Comparison of ENCODE assay signal across 8 mouse cellular contexts in the genomic region with DNA sequence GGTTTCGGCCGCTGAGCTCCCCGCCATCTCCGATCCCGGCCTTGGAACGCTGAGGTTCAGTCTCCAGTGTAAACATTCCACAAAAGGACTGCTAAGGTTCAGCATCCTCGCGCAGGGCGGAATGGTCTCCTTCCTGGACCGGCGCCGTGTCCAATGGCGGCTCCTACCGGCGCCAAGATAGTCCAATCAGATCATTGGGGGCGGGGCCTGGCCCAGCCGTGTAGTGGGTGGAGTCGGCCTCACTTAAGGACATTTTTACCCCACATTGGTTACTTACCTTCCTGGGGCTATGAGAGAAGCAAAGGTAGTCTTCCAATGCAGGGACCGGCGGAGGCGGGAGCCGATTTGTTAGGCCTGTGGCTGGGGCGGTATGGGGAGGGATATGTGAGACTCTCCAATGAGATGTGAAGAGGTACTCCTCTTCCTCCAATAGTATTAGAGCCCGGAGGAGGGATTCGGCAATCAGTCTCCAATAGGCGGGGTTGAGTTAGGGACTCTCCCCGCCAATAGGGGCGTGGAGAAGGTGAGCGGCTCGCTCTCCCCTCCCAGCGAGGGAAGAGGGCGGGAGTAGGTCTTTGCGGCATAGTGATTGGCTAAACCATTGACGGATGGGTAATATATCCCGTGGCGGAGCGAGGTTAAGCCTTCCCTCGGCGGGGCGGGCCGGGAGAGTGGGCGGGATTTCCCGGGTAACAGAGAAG. TPM values are rescaled to one million over a fixed set of nuclear protein-coding genes. Genes with fewer than 3 reads are reported as not detected.
DNase-seq lines count a peak whose midpoint lies in the region; ATAC-seq and TF ChIP-seq lines count a peak whose summit lies in the region.

No protein-coding gene starts in this region.

- peak overlapping the region; percentile 86 for H3K4me2 ChIP-seq in forebrain, postnatal 0 days (ENCODE audit: low read depth)
- H3K4me2 ChIP-seq in lung, embryonic 15.5 days, result peak overlapping the region; percentile 84

- ATAC-seq in forebrain, postnatal 0 days, result peak; percentile 84
- peak; percentile 85 for ATAC-seq in lung, embryonic 15.5 days (ENCODE audit: borderline replicate concordance, extremely low read depth, low FRiP score, low TSS enrichment)

- peaks cover 1 to 6% of the 10 kb centered on the region in 2 experiments for H3K36me3 ChIP-seq in MEL (ENCODE audit: control insufficient read depth in 1 of 2, insufficient read depth in 2 of 2, low read length in 2 of 2)
- no peaks in the 10 kb centered on the region for H3K36me3 ChIP-seq in forebrain, postnatal 0 days (ENCODE audit: insufficient read depth)
- H3K36me3 ChIP-seq in lung, embryonic 15.5 days, result no peaks in the 10 kb centered on the region

- peak overlapping the region; percentile 71 for H3K27ac ChIP-seq in MEL (ENCODE audit: control insufficient read depth, low read depth, low read length)
- H3K27ac ChIP-seq in cerebellum, adult 2 months (ENCODE audit: insufficient read depth, low read length), result peak overlapping the region; percentile 49; the same call in 1 of the 2 replicates
- H3K27ac ChIP-seq in forebrain, postnatal 0 days (ENCODE audit: low read depth, low read length), result peak overlapping the region; percentile 93
- H3K27ac ChIP-seq in lung, embryonic 15.5 days, result peak overlapping the region; percentile 100

- peak in 1 of 2 experiments; percentile 25; a peak in 1 of 4 replicates for TF ChIP-seq POLR2A in MEL (IDR thresholded peaks at IDR 0.05; ENCODE audit: control insufficient read depth in 1 of 2, insufficient read depth in 1 of 2, low read depth in 1 of 2, low read length in 2 of 2, poor library complexity in 1 of 2)
- TF ChIP-seq POLR2A in cerebellum, adult 2 months (IDR thresholded peaks at IDR 0.05; ENCODE audit: borderline replicate concordance, insufficient read depth, low read length), result peak; percentile 66; the same call in 1 of the 2 replicates

- no peak for TF ChIP-seq CTCF in MEL (IDR thresholded peaks at IDR 0.05 in 2 of 3, conservative IDR thresholded peaks at IDR 0.05 in 1 of 3; ENCODE audit: control insufficient read depth in 1 of 3, insufficient read depth in 1 of 3, low read depth in 2 of 3, low read length in 3 of 3, poor library complexity in 1 of 3, severe bottlenecking in 1 of 3)
- TF ChIP-seq CTCF in cerebellum, adult 2 months (IDR thresholded peaks at IDR 0.05; ENCODE audit: borderline replicate concordance, insufficient read depth, low read depth, low read length), result no peak
- TF ChIP-seq CTCF in forebrain, postnatal 0 days (IDR thresholded peaks at IDR 0.05; ENCODE audit: low read depth), result no peak

- H3K9me3 ChIP-seq in MEL (replicated peaks; ENCODE audit: insufficient read depth, low read length), result no peaks in the 10 kb centered on the region
- no peaks in the 10 kb centered on the region for H3K9me3 ChIP-seq in forebrain, postnatal 0 days (ENCODE audit: low read length)
- H3K9me3 ChIP-seq in lung, embryonic 15.5 days, result no peaks in the 10 kb centered on the region

- no peaks in the 10 kb centered on the region for H3K27me3 ChIP-seq in MEL (ENCODE audit: control insufficient read depth in 1 of 2, insufficient read depth in 2 of 2, low read length in 2 of 2)
- H3K27me3 ChIP-seq in cerebellum, adult 2 months (ENCODE audit: control insufficient read depth, insufficient read depth, low read length), result no peaks in the 10 kb centered on the region
- H3K27me3 ChIP-seq in forebrain, postnatal 0 days (ENCODE audit: insufficient read depth, low read length), result no peaks in the 10 kb centered on the region
- H3K27me3 ChIP-seq in lung, embryonic 15.5 days, result no peaks in the 10 kb centered on the region

- peak overlapping the region; percentile 67 for H3K9ac ChIP-seq in MEL (ENCODE audit: control insufficient read depth, low read depth, low read length, poor library complexity, severe bottlenecking)
- peak overlapping the region; percentile 43 for H3K9ac ChIP-seq in forebrain, postnatal 0 days
- peak overlapping the region; percentile 60 for H3K9ac ChIP-seq in lung, embryonic 15.5 days

- H3K4me3 ChIP-seq in MEL (ENCODE audit: control insufficient read depth in 1 of 2, insufficient read depth in 1 of 2, low read depth in 2 of 2, low read length in 2 of 2), result peak overlapping the region; percentile 65 to 74
- H3K4me3 ChIP-seq in cerebellum, adult 2 months (replicated peaks; ENCODE audit: insufficient read depth, low read depth, low read length), result peak overlapping the region; percentile 81
- H3K4me3 ChIP-seq in forebrain, postnatal 0 days (ENCODE audit: low read depth, low read length), result peak overlapping the region; percentile 92
- peak overlapping the region; percentile 83 for H3K4me3 ChIP-seq in lung, embryonic 15.5 days

- no peak for TF ChIP-seq RAD21 in MEL (IDR thresholded peaks at IDR 0.05; ENCODE audit: low read depth, low read length)

- H3K79me2 ChIP-seq in MEL (ENCODE audit: control insufficient read depth, insufficient read depth, low read length, poor library complexity), result peaks cover 51% of the 10 kb centered on the region

- H3K4me1 ChIP-seq in MEL (ENCODE audit: control insufficient read depth in 1 of 2, insufficient read depth in 2 of 2, low read length in 2 of 2), result peaks cover 2 to 6% of the 10 kb centered on the region in 2 experiments
- H3K4me1 ChIP-seq in cerebellum, adult 2 months (ENCODE audit: control insufficient read depth, insufficient read depth, low read length), result peaks cover 3% of the 10 kb centered on the region; the same call in 1 of the 2 replicates
- peaks cover 13% of the 10 kb centered on the region for H3K4me1 ChIP-seq in forebrain, postnatal 0 days (ENCODE audit: insufficient read depth)
- H3K4me1 ChIP-seq in lung, embryonic 15.5 days, result peaks cover 22% of the 10 kb centered on the region

- TF ChIP-seq EP300 in MEL (IDR thresholded peaks at IDR 0.05; ENCODE audit: low read depth in 1 of 2, low read length in 2 of 2), result no peak

- peak; percentile 99 for DNase-seq in MEL (ENCODE audit: low read depth, low spot score)
- DNase-seq in cerebellum, adult 2 months, result peak; percentile 98 to 99
- peak; percentile 99 for DNase-seq in forebrain, postnatal 0 days
- peak; percentile 99 for DNase-seq in heart, postnatal 4 days
- peak; percentile 98 to 99 for DNase-seq in layer of hippocampus, adult 8-10 months (ENCODE audit: low spot score in 2 of 2)
- peak; percentile 99 for DNase-seq in ovary, adult 18-20 months (ENCODE audit: low spot score)
- peak; percentile 100 for DNase-seq in thymus, postnatal 0 days (ENCODE audit: low spot score)

- WGBS in cerebellum, adult 2 months, result under 1% methylated on average over 43 of the region's 43 CpGs
- under 1% methylated on average over 43 of the region's 43 CpGs for WGBS in forebrain, postnatal 0 days
- WGBS in lung, embryonic 15.5 days, result under 1% methylated on average over 43 of the region's 43 CpGs

TF ChIP-seq in MEL, 35 proteins besides CTCF, POLR2A, EP300 and RAD21 (continues in another document):
- no peak for TF ChIP-seq ETS1 (IDR thresholded peaks at IDR 0.05; ENCODE audit: low read depth, low read length)
- TF ChIP-seq GABPA (IDR thresholded peaks at IDR 0.05; ENCODE audit: low read depth, low read length), result no peak
- TF ChIP-seq MAZ (IDR thresholded peaks at IDR 0.05; ENCODE audit: low read depth, low read length), result no peak; the same call in 1 of the 2 replicates
- no peak for TF ChIP-seq GATA1 (IDR thresholded peaks at IDR 0.05; ENCODE audit: low read depth, low read length)
- TF ChIP-seq KAT2A (conservative IDR thresholded peaks at IDR 0.05; ENCODE audit: low read depth, low read length), result 0 out of 2 replicates have a peak, but pooled peaks have one; percentile 16
- TF ChIP-seq MAFK (IDR thresholded peaks at IDR 0.05; ENCODE audit: borderline replicate concordance, low read depth, low read length), result no peak
- no peak; the same call in 1 of the 2 replicates for TF ChIP-seq MXI1 (IDR thresholded peaks at IDR 0.05; ENCODE audit: low read depth, low read length)
- no peak for TF ChIP-seq POLR2AphosphoS5 (IDR thresholded peaks at IDR 0.05; ENCODE audit: borderline replicate concordance, low read depth, low read length)
- TF ChIP-seq CHD1 (IDR thresholded peaks at IDR 0.05; ENCODE audit: low read depth, low read length), result no peak
- TF ChIP-seq NRF1 (IDR thresholded peaks at IDR 0.05; ENCODE audit: insufficient read depth, low read depth, low read length, poor library complexity, severe bottlenecking), result peak; percentile 48; the same call in 1 of the 2 replicates
- TF ChIP-seq TBP (IDR thresholded peaks at IDR 0.05; ENCODE audit: low read depth, low read length), result peak; percentile 3; the same call in 1 of the 2 replicates
- no peak for TF ChIP-seq USF2 (IDR thresholded peaks at IDR 0.05; ENCODE audit: borderline replicate concordance in 1 of 2, insufficient read depth in 1 of 2, low read depth in 1 of 2, low read length in 2 of 2)
- TF ChIP-seq SMC3 (IDR thresholded peaks at IDR 0.05; ENCODE audit: low read depth, low read length), result no peak
- no peak for TF ChIP-seq UBTF (IDR thresholded peaks at IDR 0.05; ENCODE audit: borderline replicate concordance, insufficient read depth, low read depth, low read length)

RNA-seq across cellular contexts. Expression of gene Sin3a, which starts 4.0 kb away (rescaled TPM):
- total RNA-seq in MEL (2012; rRNA removed), result 27.0 and 37.5 TPM in 2 replicates
- 100 to 1,000 TPM in 1 of 2 experiments, 10 to 100 TPM in 1; 47.5 to 715 TPM for polyA plus RNA-seq in MEL (2012; ENCODE audit: insufficient read depth in 1 of 2, insufficient read length in 2 of 2, low read depth in 1 of 2, low replicate concordance in 2 of 2, missing spikeins in 1 of 2)
- 23.8 and 32.3 TPM in 2 replicates for polyA plus RNA-seq in cerebellum, adult 2 months (2012; rRNA removed)
- 27.7 and 37.5 TPM in 2 replicates for total RNA-seq in forebrain, postnatal 0 days (2014; rRNA removed)
- polyA plus RNA-seq in forebrain, postnatal 0 days (2015; fragmentation: Nextera tagmentation; extraction: Ambion mirVana), result 11.5 and 16.6 TPM in 2 replicates
- 10 to 100 TPM; 46.2 to 46.5 TPM for total RNA-seq in heart, postnatal 4 days (2021)
- total RNA-seq in layer of hippocampus, adult 8-10 months (2022), result 10 to 100 TPM; 26.9 to 48.2 (median 41.3) TPM
- 33.5 and 33.9 TPM in 2 replicates for polyA plus RNA-seq in lung, embryonic 15.5 days (2015; fragmentation: Nextera tagmentation; extraction: Ambion mirVana)
- polyA plus RNA-seq in thymus, postnatal 0 days (2015; fragmentation: Nextera tagmentation; extraction: Ambion mirVana), result 25.3 and 26.6 TPM in 2 replicates

RNA-seq across cellular contexts. Expression of gene Man2c1, which starts 54.7 kb away (rescaled TPM):
- total RNA-seq in MEL (2012; rRNA removed), result 30.5 and 32.2 TPM in 2 replicates
- 10 to 100 TPM in 1 of 2 experiments, not detected in 1; 73.7 TPM for polyA plus RNA-seq in MEL (2012; ENCODE audit: insufficient read depth in 1 of 2, insufficient read length in 2 of 2, low read depth in 1 of 2, low replicate concordance in 2 of 2, missing spikeins in 1 of 2)
- 192 and 203 TPM in 2 replicates for polyA plus RNA-seq in cerebellum, adult 2 months (2012; rRNA removed)
- total RNA-seq in forebrain, postnatal 0 days (2014; rRNA removed), result 131 and 145 TPM in 2 replicates
- polyA plus RNA-seq in forebrain, postnatal 0 days (2015; fragmentation: Nextera tagmentation; extraction: Ambion mirVana), result 50.0 and 64.3 TPM in 2 replicates
- 10 to 100 TPM; 58.8 to 68.4 TPM for total RNA-seq in heart, postnatal 4 days (2021)
- total RNA-seq in layer of hippocampus, adult 8-10 months (2022), result 100 to 1,000 TPM; 153 to 212 (median 175) TPM
- 59.6 and 63.0 TPM in 2 replicates for polyA plus RNA-seq in lung, embryonic 15.5 days (2015; fragmentation: Nextera tagmentation; extraction: Ambion mirVana)
- polyA plus RNA-seq in thymus, postnatal 0 days (2015; fragmentation: Nextera tagmentation; extraction: Ambion mirVana), result 36.6 and 37.6 TPM in 2 replicates

Comparison
In these comparisons a context has a peak if more than half of its experiments do, and no peak if none do; other contexts are left out.
1. Peak in every context shown above with its lines: DNase-seq, ATAC-seq, H3K4me3 ChIP-seq and H3K27ac ChIP-seq.
2. H3K27ac ChIP-seq: peak in every context shown above with its lines; median percentile 100 in lung, embryonic 15.5 days; 93 in forebrain, postnatal 0 days; 71 in MEL; 49 in cerebellum, adult 2 months.